Mouse (Mus musculus) small intestine, adult 10 weeks (tissue): ENCODE measurements around the gene Zfp800. TPM values are rescaled to one million over a fixed set of nuclear protein-coding genes. Genes with fewer than 3 reads are reported as not detected.

Source experiments
- polyA plus RNA-seq: library from polyadenylated mRNA; stranded (reverse); fragments of 350-450 nt; fragmentation: Illumina TruSeq; extraction: RNeasy Lipid Tissue Mini Kit (QIAGEN cat#74804); gene quantifications from one replicate; pipeline ENCODE4 v1.2.3, GENCODE M21; 2014; ENCODE audit warnings: low replicate concordance

The Zfp800 gene
- 53.7 TPM for polyA plus RNA-seq

GRCm38 (mm10) chr6:28397681-28398203 is at the start of gene Zfp800:
Zfp800 (minus strand) TSS chr6:28398005.

GRCm38 (mm10) chr6:28428290-28428689 is 30.5 kb upstream of the Zfp800 start, which contains the start of gene Gcc1:
Gcc1 (minus strand) TSS chr6:28428390.

GRCm38 (mm10) chr6:28427096-28427839 is 29.5 kb upstream of the Zfp800 start, which contains the start of gene Fscn3:
Fscn3 (plus strand) TSS chr6:28427789.

GRCm38 (mm10) chr6:28423313-28423712 is 25.5 kb upstream of the Zfp800 start, which contains the start of gene Arf5:
Arf5 (plus strand) TSS chr6:28423560.

Other genes starting within 250 kb of the Zfp800 start
- gene Arf5, start 25.6 kb upstream of the Zfp800 start, polyA plus RNA-seq, result 21.4 TPM
- gene Fscn3, start 29.8 kb upstream of the Zfp800 start, polyA plus RNA-seq, result not detected
- gene Gcc1, start 30.4 kb upstream of the Zfp800 start, polyA plus RNA-seq, result 11.3 TPM
- gene Pax4, start 51.3 kb upstream of the Zfp800 start, polyA plus RNA-seq, result not detected
- 4.5 TPM for gene Snd1, start 77.1 kb upstream of the Zfp800 start, polyA plus RNA-seq